Mouse (Mus musculus) left cerebral cortex, adult 9 months (tissue): ENCODE results near the gene Ccdc159.

Experiments
- DNase-seq, 2 experiments: peaks; one replicate each; pipeline ENCODE4 v3.0.0; 2022; ENCODE audit warnings: low spot score in 2 of 2

The Ccdc159 gene

GRCm38 (mm10) chr9:21961366-21961980 lies 34.2 kb downstream of the Ccdc159 start:
- DNase-seq, result no peak

GRCm38 (mm10) chr9:21962010-21962409 lies 34.7 kb downstream of the Ccdc159 start:
- DNase-seq, result no peak

- peak in 1 of 2 experiments; percentile 77 for DNase-seq
These were observed 35.3 kb downstream of the Ccdc159 start for GRCm38 (mm10) chr9:21962416-21963059.

- no peak for DNase-seq
These were observed 36.1 kb downstream of the Ccdc159 start, which contains the start of gene Epor for GRCm38 (mm10) chr9:21963417-21963816. Epor (minus strand) TSS chr9:21963506.

GRCm38 (mm10) chr9:21968883-21969282 lies 41.6 kb downstream of the Ccdc159 start:
- no peak for DNase-seq

- DNase-seq, result no peak
These were observed 42.0 kb downstream of the Ccdc159 start for GRCm38 (mm10) chr9:21969304-21969703.

- DNase-seq, result no peak
These were observed 49.4 kb downstream of the Ccdc159 start for GRCm38 (mm10) chr9:21976626-21977175.

GRCm38 (mm10) chr9:21977331-21977730 lies 50.1 kb downstream of the Ccdc159 start:
- no peak for DNase-seq

- no peak for DNase-seq
These were observed 50.7 kb downstream of the Ccdc159 start for GRCm38 (mm10) chr9:21977972-21978371.

GRCm38 (mm10) chr9:21978398-21979128 lies 51.3 kb downstream of the Ccdc159 start:
- DNase-seq, result no peak

- DNase-seq, result no peak
These were observed 56.6 kb downstream of the Ccdc159 start for GRCm38 (mm10) chr9:21983911-21984310.
